Mouse (Mus musculus): Measurements from ENCODE around the gene Gps2. TPM values are rescaled to one million over a fixed set of nuclear protein-coding genes. Genes with fewer than 3 reads are reported as not detected.
A peak's percentile ranks its signal among the peaks of the same experiment; 100 is the strongest.

The Gps2 gene
- total and polyA plus RNA-seq, 3 experiments = 78.0 to 113 TPM; not detected in 1

- TF ChIP-seq MAX (IDR thresholded peaks at IDR 0.05; ENCODE audit: low read length) = 0 out of 2 replicates have a peak, but pooled peaks have one; percentile 21
- no peak for TF ChIP-seq BHLHE40 (IDR thresholded peaks at IDR 0.05; ENCODE audit: borderline replicate concordance, low read depth, low read length)
- no peak for TF ChIP-seq JUND (IDR thresholded peaks at IDR 0.05; ENCODE audit: low read depth, low read length)
- no peak for TF ChIP-seq POLR2AphosphoS5 (IDR thresholded peaks at IDR 0.05; ENCODE audit: borderline replicate concordance, low read depth, low read length)
- no peak for TF ChIP-seq POLR2AphosphoS2 (IDR thresholded peaks at IDR 0.05; ENCODE audit: low read length)
- no peak for TF ChIP-seq USF2 (IDR thresholded peaks at IDR 0.05; ENCODE audit: borderline replicate concordance in 1 of 2, insufficient read depth in 1 of 2, low read depth in 1 of 2, low read length in 2 of 2)
- no peak for TF ChIP-seq UBTF (IDR thresholded peaks at IDR 0.05; ENCODE audit: borderline replicate concordance, insufficient read depth, low read depth, low read length)
- peak; percentile 24; the same call in 1 of the 2 replicates for TF ChIP-seq MAZ (IDR thresholded peaks at IDR 0.05; ENCODE audit: low read depth, low read length)
- TF ChIP-seq SMC3 (IDR thresholded peaks at IDR 0.05; ENCODE audit: low read depth, low read length) = 0 out of 2 replicates have a peak, but pooled peaks have one; percentile 20
- TF ChIP-seq CTCF (IDR thresholded peaks at IDR 0.05 in 2 of 3, conservative IDR thresholded peaks at IDR 0.05 in 1 of 3; ENCODE audit: control insufficient read depth in 1 of 3, insufficient read depth in 1 of 3, low read depth in 2 of 3, low read length in 3 of 3, poor library complexity in 1 of 3, severe bottlenecking in 1 of 3) = peak in 2 of 3 experiments; percentile 13 to 22; a peak in 2 of 6 replicates
- TF ChIP-seq HCFC1 (IDR thresholded peaks at IDR 0.05; ENCODE audit: low read depth, low read length) = no peak
- TF ChIP-seq SIN3A (IDR thresholded peaks at IDR 0.05; ENCODE audit: low read length) = 0 out of 2 replicates have a peak, but pooled peaks have one; percentile 18
- TF ChIP-seq ZMIZ1 (IDR thresholded peaks at IDR 0.05; ENCODE audit: low read depth, low read length) = no peak
- no peak for TF ChIP-seq ZKSCAN1 (IDR thresholded peaks at IDR 0.05; ENCODE audit: low read depth, low read length)
- TF ChIP-seq GATA1 (IDR thresholded peaks at IDR 0.05; ENCODE audit: low read depth, low read length) = no peak
These were observed 32.7 kb upstream of the Gps2 start, which contains the start of gene Kctd11 for GRCm38 (mm10) chr11:69880853-69881603. Kctd11 (minus strand) TSS chr11:69881406.

GRCm38 (mm10) chr11:69881787-69882670 is 31.7 kb upstream of the Gps2 start:
- no peaks in the 10 kb centered on the region for H3K27me3 ChIP-seq (ENCODE audit: control insufficient read depth in 1 of 2, insufficient read depth in 2 of 2, low read length in 2 of 2)
- H3K9ac ChIP-seq (ENCODE audit: control insufficient read depth, low read depth, low read length, poor library complexity, severe bottlenecking) = no peak overlapping the region
- H3K79me2 ChIP-seq (ENCODE audit: control insufficient read depth, insufficient read depth, low read length, poor library complexity) = no peaks in the 10 kb centered on the region
- no peak for DNase-seq (ENCODE audit: low read depth, low spot score)
- no peak overlapping the region for H3K27ac ChIP-seq (ENCODE audit: control insufficient read depth, low read depth, low read length)
- H3K4me3 ChIP-seq (ENCODE audit: control insufficient read depth in 1 of 2, insufficient read depth in 1 of 2, low read depth in 2 of 2, low read length in 2 of 2) = no peak overlapping the region
- no peaks in the 10 kb centered on the region for H3K9me3 ChIP-seq (replicated peaks; ENCODE audit: insufficient read depth, low read length)
- peaks cover 14 to 55% of the 10 kb centered on the region in 2 experiments for H3K4me1 ChIP-seq (ENCODE audit: control insufficient read depth in 1 of 2, insufficient read depth in 2 of 2, low read length in 2 of 2)
- H3K36me3 ChIP-seq (ENCODE audit: control insufficient read depth in 1 of 2, insufficient read depth in 2 of 2, low read length in 2 of 2) = peaks cover 0 to 35% of the 10 kb centered on the region in 2 experiments; a peak in 2 of 4 replicates
- TF ChIP-seq BHLHE40 (IDR thresholded peaks at IDR 0.05; ENCODE audit: borderline replicate concordance, low read depth, low read length) (no peak), ZNF384 (IDR thresholded peaks at IDR 0.05; ENCODE audit: low read depth, low read length) (no peak), TBP (IDR thresholded peaks at IDR 0.05; ENCODE audit: low read depth, low read length) (no peak), POLR2AphosphoS5 (IDR thresholded peaks at IDR 0.05; ENCODE audit: borderline replicate concordance, low read depth, low read length) (no peak), USF1 (IDR thresholded peaks at IDR 0.05; ENCODE audit: low read depth, low read length) (no peak), MAFK (IDR thresholded peaks at IDR 0.05; ENCODE audit: borderline replicate concordance, low read depth, low read length) (no peak), MAX (IDR thresholded peaks at IDR 0.05; ENCODE audit: low read length) (no peak), UBTF (IDR thresholded peaks at IDR 0.05; ENCODE audit: borderline replicate concordance, insufficient read depth, low read depth, low read length) (no peak), SMC3 (IDR thresholded peaks at IDR 0.05; ENCODE audit: low read depth, low read length) (no peak), GABPA (IDR thresholded peaks at IDR 0.05; ENCODE audit: low read depth, low read length) (no peak), CHD2 (IDR thresholded peaks at IDR 0.05; ENCODE audit: low read length) (no peak), MYC (IDR thresholded peaks at IDR 0.05; ENCODE audit: low read depth, low read length) (no peak), POLR2AphosphoS2 (IDR thresholded peaks at IDR 0.05; ENCODE audit: low read length) (no peak), KAT2A (conservative IDR thresholded peaks at IDR 0.05; ENCODE audit: low read depth, low read length) (no peak), MEF2A (IDR thresholded peaks at IDR 0.05; ENCODE audit: extremely low read depth, insufficient replicate concordance, low read depth, low read length, poor library complexity, severe bottlenecking) (no peak), TAL1 (IDR thresholded peaks at IDR 0.05; ENCODE audit: low read length) (no peak)

More at GRCm38 (mm10) chr11:69880853-69881603, 32.7 kb upstream of the Gps2 start, which contains the start of gene Kctd11:
- Histone ChIP-seq H3K27me3 (ENCODE audit: control insufficient read depth in 1 of 2, insufficient read depth in 2 of 2, low read length in 2 of 2) (no peaks in the 10 kb centered on the region), H3K4me1 (ENCODE audit: control insufficient read depth in 1 of 2, insufficient read depth in 2 of 2, low read length in 2 of 2) (peaks cover 14 to 61% of the 10 kb centered on the region in 2 experiments), H3K9ac (ENCODE audit: control insufficient read depth, low read depth, low read length, poor library complexity, severe bottlenecking) (0 out of 2 replicates have a peak within 1 kb of the TSS, but pooled peaks have one; percentile 10), H3K4me3 (ENCODE audit: control insufficient read depth in 1 of 2, insufficient read depth in 1 of 2, low read depth in 2 of 2, low read length in 2 of 2) (peak within 1 kb of the TSS in 1 of 2 experiments; percentile 30; a peak in 2 of 4 replicates), H3K36me3 (ENCODE audit: control insufficient read depth in 1 of 2, insufficient read depth in 2 of 2, low read length in 2 of 2) (peaks cover 0 to 37% of the 10 kb centered on the region in 2 experiments; a peak in 2 of 4 replicates), H3K9me3 (replicated peaks; ENCODE audit: insufficient read depth, low read length) (no peaks in the 10 kb centered on the region), H3K79me2 (ENCODE audit: control insufficient read depth, insufficient read depth, low read length, poor library complexity) (no peaks in the 10 kb centered on the region), H3K27ac (ENCODE audit: control insufficient read depth, low read depth, low read length) (no peak within 1 kb of the TSS)
- peak; percentile 51 for DNase-seq (ENCODE audit: low read depth, low spot score)

Data from MEL (cell line).